Mouse (Mus musculus) bone marrow macrophage, adult 2 months (primary cell): ENCODE results near the gene Rftn1.

Experiments used
- CTCF ChIP-seq: IDR thresholded peaks from 2 replicates; pipeline ENCODE4 v1.5.1; 2012; ENCODE audit warnings: low read depth, mild to moderate bottlenecking, low read length, moderate library complexity
- POLR2A ChIP-seq: IDR thresholded peaks from 2 replicates; pipeline ENCODE4 v1.6.1; 2012; ENCODE audit warnings: mild to moderate bottlenecking, low read depth, low read length, borderline replicate concordance

DNA sequence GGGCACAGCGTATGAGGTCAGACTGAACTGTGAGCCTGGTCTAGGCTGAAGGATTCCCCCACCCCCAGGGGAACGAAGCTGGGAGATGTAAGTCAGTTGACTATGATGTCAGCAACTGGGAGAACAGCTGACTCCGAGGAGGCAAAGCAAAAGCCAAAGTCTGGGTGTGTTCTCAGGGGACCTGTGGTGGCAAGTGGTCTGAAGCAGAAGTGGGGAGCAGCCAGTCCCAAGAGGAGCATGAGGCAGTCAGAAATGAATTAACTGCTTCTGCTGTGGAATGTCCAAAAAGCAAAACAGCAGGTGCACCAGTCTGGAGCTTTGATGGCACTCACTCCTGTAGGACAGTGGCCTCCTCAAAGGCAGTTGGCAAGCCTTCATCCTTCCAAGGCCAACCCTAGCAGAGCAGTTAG lies 7.9 kb downstream of the Rftn1 start:
- TF ChIP-seq CTCF = 0 out of 2 replicates have a peak, but pooled peaks have one; percentile 9
- no peak for TF ChIP-seq POLR2A
